Mouse (Mus musculus): Measurements from ENCODE around the gene Il4i1. TPM values are rescaled to one million over a fixed set of nuclear protein-coding genes. Genes with fewer than 3 reads are reported as not detected.

Gene Il4i1
- polyA plus RNA-seq (2012; ENCODE audit: insufficient read depth, insufficient read length, low replicate concordance, missing spikeins) = not detected in 2 replicates

DNA sequence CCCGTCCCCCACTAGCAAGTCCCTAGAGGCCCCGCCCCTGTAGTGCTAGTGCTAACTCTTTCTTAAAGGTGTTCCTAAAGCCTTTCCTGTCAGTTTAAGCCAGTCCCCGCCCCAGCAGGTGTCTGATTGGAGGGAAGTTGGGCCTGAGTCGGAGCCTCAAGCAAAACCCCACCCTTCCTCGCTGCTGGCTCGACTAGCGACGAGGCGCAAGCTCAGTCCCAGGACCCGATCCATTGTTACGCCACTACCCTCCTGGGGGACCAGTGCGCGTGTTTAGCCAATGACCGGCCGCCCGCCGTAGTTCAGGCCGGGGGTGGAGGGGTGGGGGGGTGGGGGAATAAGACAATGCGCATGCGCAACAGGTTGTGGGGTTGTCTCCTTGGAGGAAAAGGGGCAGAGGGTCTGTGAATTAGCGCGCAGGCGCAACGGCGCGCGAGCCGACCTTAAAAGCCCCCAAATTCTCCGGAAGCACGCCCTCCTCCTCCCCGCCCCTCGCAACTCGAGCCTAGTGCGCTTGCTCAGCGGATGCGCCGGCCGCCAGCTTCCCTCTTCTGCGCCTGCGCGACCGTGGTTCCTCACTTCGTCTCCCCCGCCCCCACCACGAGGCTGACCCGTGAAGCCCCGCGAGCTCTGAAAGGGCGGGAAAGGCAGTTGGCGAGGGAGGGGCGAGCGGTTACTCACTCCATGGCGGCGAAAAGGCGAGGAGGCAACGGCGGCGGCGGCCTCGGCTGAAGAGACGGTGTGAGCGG lies at the start of gene Il4i1, which contains the start of gene Nup62:
Il4i1 (plus strand) TSS at position 667 of the 749 bp plus-strand sequence.
Nup62 (plus strand) TSS at position 368 of the 749 bp plus-strand sequence.
- WGBS = under 1% methylated on average over 62 of the region's 62 CpGs
- Histone ChIP-seq H3K4me3 (ENCODE audit: insufficient read depth, low read depth, low read length) (peak within 1 kb of the TSS; percentile 100), H3K4me1 (ENCODE audit: control insufficient read depth, insufficient read depth, low read length) (peaks cover 13% of the 10 kb centered on the region), H3K27ac (ENCODE audit: insufficient read depth, low read depth, low read length) (peak within 1 kb of the TSS; percentile 95)
- no peak for TF ChIP-seq CTCF (IDR thresholded peaks at IDR 0.05; ENCODE audit: insufficient read depth, low read depth, low read length)
- 0 out of 2 replicates have a peak, but pooled peaks have one; percentile 34 for TF ChIP-seq POLR2A (IDR thresholded peaks at IDR 0.05; ENCODE audit: insufficient read depth, low read depth, low read length)

DNA sequence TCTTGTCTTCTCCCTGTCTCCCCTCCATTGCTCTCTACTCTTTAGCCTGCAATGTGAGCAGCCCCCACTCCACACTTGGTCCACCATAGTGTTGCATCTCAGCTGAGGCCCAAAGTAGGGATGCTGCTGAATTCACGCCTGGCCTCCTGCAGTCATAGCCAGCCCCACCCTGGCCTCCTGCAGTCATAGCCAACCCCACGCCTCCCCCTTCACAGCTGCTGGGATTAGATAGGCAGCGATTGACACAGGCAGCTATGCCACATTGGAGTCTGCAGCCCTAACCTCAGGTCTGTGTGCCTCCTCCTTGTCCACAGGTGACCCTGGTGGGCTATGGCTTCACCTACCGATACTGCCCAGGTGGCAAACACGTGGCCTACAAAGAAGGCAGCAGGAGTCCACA lies 48.1 kb upstream of the Il4i1 start:
- TF ChIP-seq POLR2A (IDR thresholded peaks at IDR 0.05; ENCODE audit: insufficient read depth, low read depth, low read length) (no peak), CTCF (IDR thresholded peaks at IDR 0.05; ENCODE audit: insufficient read depth, low read depth, low read length) (no peak)
- peaks cover 8% of the 10 kb centered on the region for H3K4me1 ChIP-seq (ENCODE audit: control insufficient read depth, insufficient read depth, low read length)
- no peak overlapping the region for H3K4me3 ChIP-seq (ENCODE audit: insufficient read depth, low read depth, low read length)
- H3K27ac ChIP-seq (ENCODE audit: insufficient read depth, low read depth, low read length) = no peak overlapping the region
- WGBS = 83% methylated on average over 5 of the region's 5 CpGs

DNA sequence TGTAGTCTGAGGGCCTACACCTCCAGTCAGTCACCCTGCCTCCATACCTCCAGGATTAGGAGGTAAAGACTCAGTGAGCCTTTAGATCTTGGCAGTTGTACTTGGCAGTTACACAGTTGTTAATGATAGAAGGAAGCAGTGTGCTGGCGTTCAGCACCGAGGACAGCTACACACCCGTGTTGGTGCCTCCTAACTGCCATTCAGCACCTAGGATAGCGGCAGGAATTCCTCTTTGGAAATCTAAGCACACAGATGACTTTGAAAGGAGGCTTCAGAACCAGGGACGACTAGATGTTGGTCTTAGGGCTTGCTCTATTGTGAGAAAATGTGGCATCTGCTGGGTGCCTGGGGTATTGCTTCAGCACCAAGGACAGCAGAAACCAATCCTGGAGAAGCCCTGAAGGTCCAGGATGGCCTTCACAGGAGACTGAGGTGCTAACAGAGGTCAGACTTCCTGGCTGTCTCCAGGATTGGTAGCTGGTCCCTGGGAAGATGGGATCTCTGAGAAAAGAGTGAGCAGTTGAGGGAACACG lies 46.1 kb upstream of the Il4i1 start:
- peaks cover 12% of the 10 kb centered on the region for H3K4me1 ChIP-seq (ENCODE audit: control insufficient read depth, insufficient read depth, low read length)
- no peak overlapping the region for H3K27ac ChIP-seq (ENCODE audit: insufficient read depth, low read depth, low read length)
- no peak overlapping the region for H3K4me3 ChIP-seq (ENCODE audit: insufficient read depth, low read depth, low read length)
- TF ChIP-seq POLR2A (IDR thresholded peaks at IDR 0.05; ENCODE audit: insufficient read depth, low read depth, low read length) (no peak), CTCF (IDR thresholded peaks at IDR 0.05; ENCODE audit: insufficient read depth, low read depth, low read length) (no peak)
- 34% methylated on average over 6 of the region's 6 CpGs for WGBS

DNA sequence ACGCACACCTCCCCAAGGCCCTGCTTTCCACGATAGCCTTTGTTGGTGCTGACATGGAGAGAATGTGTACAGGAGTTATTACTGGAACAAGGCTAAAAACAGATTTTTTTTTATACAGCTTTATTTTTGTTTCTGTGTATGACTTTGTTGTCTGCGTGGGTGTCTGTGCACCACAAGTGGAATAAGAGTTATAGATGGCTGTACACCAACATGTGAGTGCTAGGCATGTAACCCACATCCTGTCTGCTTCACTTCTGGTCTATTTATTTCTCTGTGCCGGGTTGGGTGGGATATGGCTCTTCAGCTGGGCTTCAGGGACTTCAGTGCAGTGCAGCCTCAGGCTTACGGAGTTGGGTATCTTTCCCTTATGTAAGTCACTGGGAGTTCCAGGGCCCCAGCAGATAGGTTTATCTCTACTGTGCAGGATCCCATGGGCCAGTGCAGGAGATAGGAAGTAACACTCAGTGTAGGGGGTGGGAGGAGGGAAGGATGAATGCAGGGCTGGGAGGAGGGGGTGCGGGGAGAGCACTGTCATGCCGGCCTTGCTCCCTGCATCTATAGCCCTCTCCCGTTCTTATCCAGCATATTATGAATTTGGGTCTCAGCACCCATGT lies 43.5 kb upstream of the Il4i1 start:
- Histone ChIP-seq H3K4me1 (ENCODE audit: control insufficient read depth, insufficient read depth, low read length) (peaks cover 14% of the 10 kb centered on the region), H3K4me3 (ENCODE audit: insufficient read depth, low read depth, low read length) (no peak overlapping the region), H3K27ac (ENCODE audit: insufficient read depth, low read depth, low read length) (no peak overlapping the region)
- 59% methylated on average over 8 of the region's 8 CpGs for WGBS
- TF ChIP-seq CTCF (IDR thresholded peaks at IDR 0.05; ENCODE audit: insufficient read depth, low read depth, low read length) (no peak), POLR2A (IDR thresholded peaks at IDR 0.05; ENCODE audit: insufficient read depth, low read depth, low read length) (no peak)

DNA sequence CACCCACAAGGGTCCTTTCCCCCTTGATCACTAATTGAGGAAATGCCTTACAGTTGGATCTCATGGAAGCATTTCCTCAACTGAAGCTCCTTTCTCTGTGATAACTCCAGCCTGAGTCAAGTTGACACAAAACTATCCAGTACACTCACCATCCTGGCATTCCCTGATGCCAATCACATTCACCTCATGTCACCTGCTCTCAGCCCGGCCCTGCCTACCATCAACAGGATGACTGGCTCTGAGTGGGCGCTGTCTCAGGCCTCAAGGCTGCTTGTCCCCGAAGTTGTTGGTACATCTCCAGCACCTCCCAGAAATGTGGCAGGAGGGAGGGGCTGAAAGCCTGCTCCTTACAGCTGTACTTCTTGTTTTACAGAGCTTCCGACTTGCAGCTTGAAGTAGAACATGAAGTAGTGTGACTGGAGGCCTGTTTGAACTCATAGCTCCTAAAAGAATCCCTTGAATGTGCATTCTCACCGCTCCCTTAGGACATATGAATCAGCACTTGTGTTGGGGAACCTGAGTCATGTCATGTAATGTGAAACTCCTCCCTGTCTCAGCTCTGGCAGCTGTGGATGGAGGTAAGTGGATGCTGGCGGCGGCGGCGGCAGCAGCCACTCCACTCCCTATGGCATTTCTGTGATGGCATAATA lies 39.2 kb upstream of the Il4i1 start:
- H3K4me3 ChIP-seq (ENCODE audit: insufficient read depth, low read depth, low read length) = no peak overlapping the region

DNA sequence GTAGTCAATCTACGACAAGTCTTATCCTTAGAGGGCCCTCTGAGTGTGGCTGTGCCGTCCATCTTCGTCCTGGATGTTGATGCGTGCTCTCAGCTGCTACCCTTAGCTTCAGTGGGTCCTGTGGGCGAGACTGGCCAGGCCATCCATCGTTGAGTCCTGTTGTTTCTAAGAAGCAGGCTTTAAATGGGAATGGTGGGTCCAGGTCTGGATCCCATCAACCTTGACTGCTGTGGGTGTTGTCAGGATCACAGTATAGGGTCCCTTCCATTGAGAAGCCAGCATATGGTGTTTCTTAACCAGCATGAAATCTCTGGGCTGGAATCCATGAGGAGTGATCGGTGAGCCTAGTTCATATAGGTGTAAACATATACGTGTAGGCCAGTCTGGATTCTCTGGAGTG lies 36.1 kb upstream of the Il4i1 start:
- Histone ChIP-seq H3K27ac (ENCODE audit: insufficient read depth, low read depth, low read length) (no peak overlapping the region), H3K4me3 (ENCODE audit: insufficient read depth, low read depth, low read length) (no peak overlapping the region), H3K4me1 (ENCODE audit: control insufficient read depth, insufficient read depth, low read length) (peaks cover 2% of the 10 kb centered on the region; the same call in 1 of the 2 replicates)
- 90% methylated on average over 8 of the region's 8 CpGs for WGBS
- TF ChIP-seq CTCF (IDR thresholded peaks at IDR 0.05; ENCODE audit: insufficient read depth, low read depth, low read length) = no peak
- TF ChIP-seq POLR2A (IDR thresholded peaks at IDR 0.05; ENCODE audit: insufficient read depth, low read depth, low read length) = no peak

More for the DNA sequence above, 39.2 kb upstream of the Il4i1 start:
- no peak overlapping the region for H3K27ac ChIP-seq (ENCODE audit: insufficient read depth, low read depth, low read length)
- TF ChIP-seq POLR2A (IDR thresholded peaks at IDR 0.05; ENCODE audit: insufficient read depth, low read depth, low read length) = no peak
- no peak for TF ChIP-seq CTCF (IDR thresholded peaks at IDR 0.05; ENCODE audit: insufficient read depth, low read depth, low read length)
- peaks cover 11% of the 10 kb centered on the region for H3K4me1 ChIP-seq (ENCODE audit: control insufficient read depth, insufficient read depth, low read length)
- 78% methylated on average over 9 of the region's 9 CpGs for WGBS

DNA sequence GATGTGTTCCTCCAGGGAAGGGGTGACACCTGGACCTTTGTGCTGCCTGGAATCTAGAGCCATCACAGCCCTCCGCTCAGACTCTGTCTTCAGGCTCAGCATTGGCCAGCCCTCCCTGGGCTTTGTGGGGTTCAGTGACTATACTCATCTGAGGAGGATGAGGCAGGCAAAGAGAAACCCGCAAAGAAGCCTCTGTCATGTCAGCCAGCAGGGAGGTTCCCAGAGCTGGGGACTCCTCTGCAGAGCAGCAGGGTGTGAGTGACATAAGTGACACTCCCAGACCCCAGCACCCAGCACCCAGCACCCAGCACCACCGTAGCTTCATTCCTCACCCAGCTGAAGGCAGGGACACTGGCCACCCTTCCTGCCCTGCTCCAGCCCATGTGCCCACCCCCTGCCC lies 26.7 kb upstream of the Il4i1 start:
- TF ChIP-seq POLR2A (IDR thresholded peaks at IDR 0.05; ENCODE audit: insufficient read depth, low read depth, low read length) (no peak), CTCF (IDR thresholded peaks at IDR 0.05; ENCODE audit: insufficient read depth, low read depth, low read length) (no peak)
- Histone ChIP-seq H3K27ac (ENCODE audit: insufficient read depth, low read depth, low read length) (no peak overlapping the region), H3K4me1 (ENCODE audit: control insufficient read depth, insufficient read depth, low read length) (no peaks in the 10 kb centered on the region), H3K4me3 (ENCODE audit: insufficient read depth, low read depth, low read length) (no peak overlapping the region)
- 74% methylated on average over 3 of the region's 3 CpGs for WGBS

DNA sequence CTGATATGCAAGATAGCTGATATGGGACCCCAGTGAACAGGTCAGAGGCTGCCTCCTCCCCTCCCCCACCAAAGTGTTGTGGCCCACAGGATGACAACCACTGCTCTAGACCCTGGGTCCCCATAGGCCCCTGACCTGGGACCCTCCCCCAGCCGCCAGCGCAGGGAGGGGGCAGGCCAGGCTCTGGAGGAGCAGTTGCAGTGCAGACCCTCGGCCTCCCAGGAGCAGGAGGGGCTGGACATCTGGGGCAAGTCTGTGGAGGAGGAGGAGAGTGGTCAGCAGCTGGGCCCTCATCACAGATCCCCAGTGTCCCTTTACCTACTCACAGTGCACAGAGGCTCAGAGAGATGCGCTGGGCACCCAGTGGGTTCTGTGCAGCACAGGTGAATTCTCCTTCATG lies 26.1 kb upstream of the Il4i1 start:
- H3K4me3 ChIP-seq (ENCODE audit: insufficient read depth, low read depth, low read length) = no peak overlapping the region
- H3K4me1 ChIP-seq (ENCODE audit: control insufficient read depth, insufficient read depth, low read length) = no peaks in the 10 kb centered on the region
- WGBS = 69% methylated on average over 4 of the region's 4 CpGs
- TF ChIP-seq POLR2A (IDR thresholded peaks at IDR 0.05; ENCODE audit: insufficient read depth, low read depth, low read length) = no peak
- TF ChIP-seq CTCF (IDR thresholded peaks at IDR 0.05; ENCODE audit: insufficient read depth, low read depth, low read length) = no peak
- no peak overlapping the region for H3K27ac ChIP-seq (ENCODE audit: insufficient read depth, low read depth, low read length)

Data from olfactory bulb, adult 2 months (tissue).